Mouse (Mus musculus) ES-E14 (cell line): Measurements from ENCODE around the gene Shc3. TPM values are rescaled to one million over a fixed set of nuclear protein-coding genes. Genes with fewer than 3 reads are reported as not detected.

Source experiments
- DNase-seq: peaks from one replicate; pipeline ENCODE4 v3.0.0-alpha.2; 2013; ENCODE audit warnings: low read depth, low spot score
- H3K27ac ChIP-seq: 2 replicates; pipeline ENCODE4 v1.5.1; 2012; ENCODE audit warnings: low read depth, mild to moderate bottlenecking, low read length, moderate library complexity, mixed read lengths; ENCODE audit not compliant: poor library complexity, insufficient read depth, severe bottlenecking
- H3K36me3 ChIP-seq: 2 replicates; pipeline ENCODE4 v1.6.1; 2012; ENCODE audit warnings: mild to moderate bottlenecking, low read length, moderate library complexity, mixed read lengths; ENCODE audit not compliant: control insufficient read depth, poor library complexity, insufficient read depth, severe bottlenecking
- H3K4me1 ChIP-seq, 2 experiments: fragments of 150-350 bp in 1 of 2; sonication (generic) in 1 of 2; 2 replicates each; pipeline ENCODE4 v1.6.1; 2012; ENCODE audit warnings: low read length in 2 of 2, mild to moderate bottlenecking in 1 of 2, mixed read lengths in 1 of 2; ENCODE audit not compliant: control insufficient read depth in 2 of 2, insufficient read depth in 2 of 2, poor library complexity in 1 of 2
- H3K4me3 ChIP-seq, 2 experiments: fragments of 150-350 bp in 1 of 2; sonication (generic) in 1 of 2; 2 replicates each; pipeline ENCODE4 v1.5.1; 2012; ENCODE audit warnings: low read length in 2 of 2, low read depth in 1 of 2, mild to moderate bottlenecking in 1 of 2, mixed read lengths in 1 of 2; ENCODE audit not compliant: insufficient read depth in 1 of 2, poor library complexity in 1 of 2, severe bottlenecking in 1 of 2
- H3K9ac ChIP-seq: 2 replicates; pipeline ENCODE4 v1.6.1; 2012; ENCODE audit warnings: low read depth, mild to moderate bottlenecking, low read length, mixed read lengths; ENCODE audit not compliant: poor library complexity, insufficient read depth, severe bottlenecking
- H3K9me3 ChIP-seq: fragments of 150-350 bp; sonication (generic); 2 replicates; pipeline ENCODE4 v1.6.1; 2012; ENCODE audit warnings: low read depth, mild to moderate bottlenecking, low read length; ENCODE audit not compliant: control insufficient read depth, insufficient read depth
- CHD2 ChIP-seq: IDR thresholded peaks from 2 replicates; pipeline ENCODE4 v1.6.1; 2014; ENCODE audit warnings: mild to moderate bottlenecking, low read depth, low read length, inconsistent platforms
- HCFC1 ChIP-seq: IDR thresholded peaks from 2 replicates; pipeline ENCODE4 v1.6.1; 2012; ENCODE audit warnings: low read length, inconsistent platforms, borderline replicate concordance; ENCODE audit not compliant: insufficient read depth
- MAFK ChIP-seq: IDR thresholded peaks from 2 replicates; pipeline ENCODE4 v1.6.1; 2014; ENCODE audit warnings: mild to moderate bottlenecking, low read depth, low read length, inconsistent platforms; ENCODE audit not compliant: insufficient read depth
- ZC3H11A ChIP-seq: IDR thresholded peaks from 2 replicates; pipeline ENCODE4 v1.6.1; 2012; ENCODE audit warnings: low read depth, mild to moderate bottlenecking, inconsistent platforms, low read length, borderline replicate concordance
- ZNF384 ChIP-seq: IDR thresholded peaks from 2 replicates; pipeline ENCODE4 v1.6.1; 2012; ENCODE audit warnings: low read depth, low read length, inconsistent platforms
- in situ Hi-C, 2 experiments: fragments of 600-800 bp; cut with MboI; formaldehyde crosslinking; loops; one replicate each; pipeline ENCODE4 v1.15.1; 2025; ENCODE audit warnings: low sequenced_read_pairs in 2 of 2, inconsistent platforms in 1 of 2; ENCODE audit not compliant: unreplicated experiment in 2 of 2
- total RNA-seq: library from RNA; depleted of rRNA; stranded (reverse); fragments of 300-350 nt; gene quantifications from 2 replicates; pipeline ENCODE4 v1.2.3, GENCODE M21; 2012

Gene Shc3
- total RNA-seq, 1 experiment: 1.4 TPM

- TF ChIP-seq MAFK (no peak), HCFC1 (no peak), ZNF384 (no peak)
- Histone ChIP-seq H3K9me3 (no peaks in the 10 kb centered on the region), H3K4me3 (peak overlapping the region; percentile 71 to 78; a peak in 3 of 4 replicates), H3K9ac (no peak overlapping the region), H3K36me3 (no peaks in the 10 kb centered on the region), H3K27ac (no peak overlapping the region), H3K4me1 (peaks cover 3% of the 10 kb centered on the region in 2 experiments; a peak in 2 of 4 replicates)
- in situ Hi-C loops: no loop called here
- DNase-seq: no peak
Observed at GRCm38 (mm10) chr13:51595404-51595803, 26.2 kb upstream of the Shc3 start.

- no peaks in the 10 kb centered on the region for H3K9me3 ChIP-seq
- H3K36me3 ChIP-seq: no peaks in the 10 kb centered on the region
- peak overlapping the region; percentile 71 to 78 for H3K4me3 ChIP-seq
- H3K27ac ChIP-seq: no peak overlapping the region
- no peak for DNase-seq
- H3K4me1 ChIP-seq: peaks cover 3% of the 10 kb centered on the region in 2 experiments; a peak in 2 of 4 replicates
- TF ChIP-seq CHD2 (no peak), HCFC1 (no peak), ZNF384 (no peak), MAFK (no peak), ZC3H11A (no peak)
- peak overlapping the region; percentile 69 for H3K9ac ChIP-seq
- in situ Hi-C loops: no loop called here
Observed at GRCm38 (mm10) chr13:51594656-51595311, 25.6 kb upstream of the Shc3 start.

GRCm38 (mm10) chr13:51588005-51588404 is 18.8 kb upstream of the Shc3 start:
- in situ Hi-C loops: no loop called here
- Histone ChIP-seq H3K36me3 (no peaks in the 10 kb centered on the region), H3K9ac (no peak overlapping the region), H3K27ac (no peak overlapping the region), H3K4me1 (no peaks in the 10 kb centered on the region), H3K4me3 (no peak overlapping the region), H3K9me3 (no peaks in the 10 kb centered on the region)
- TF ChIP-seq HCFC1 (no peak), ZC3H11A (no peak), MAFK (no peak)
- DNase-seq: no peak

- Histone ChIP-seq H3K27ac (no peak overlapping the region), H3K9me3 (no peaks in the 10 kb centered on the region), H3K36me3 (no peaks in the 10 kb centered on the region), H3K9ac (no peak overlapping the region), H3K4me1 (no peaks in the 10 kb centered on the region), H3K4me3 (no peak overlapping the region)
- no peak for DNase-seq
- no peak for TF ChIP-seq ZNF384
- no peak for TF ChIP-seq ZC3H11A
- no peak for TF ChIP-seq HCFC1
- TF ChIP-seq CHD2: no peak
- no peak for TF ChIP-seq MAFK
- in situ Hi-C loops: no loop called here
Observed at GRCm38 (mm10) chr13:51582204-51582603, 13.0 kb upstream of the Shc3 start.
